Mouse (Mus musculus) testis, adult 10 weeks (tissue): ENCODE results near the gene Cacna1b. TPM values are rescaled to one million over a fixed set of nuclear protein-coding genes. Genes with fewer than 3 reads are reported as not detected.

Experiments used
- polyA plus RNA-seq: library from polyadenylated mRNA; stranded (reverse); fragments of 350-450 nt; fragmentation: Illumina TruSeq; extraction: RNeasy Lipid Tissue Mini Kit (QIAGEN cat#74804); gene quantifications from one replicate; pipeline ENCODE4 v1.2.3, GENCODE M21; 2014; ENCODE audit warnings: low read depth, low replicate concordance

Cacna1b gene
- polyA plus RNA-seq: 0.27 TPM

GRCm38 (mm10) chr2:24763115-24763557 lies at the start of gene Cacna1b:
Gene Cacna1b, minus strand, starts transcription at chr2:24763152.

Other genes starting within 250 kb of the Cacna1b start
- 5.0 TPM for gene Ehmt1, start 156.5 kb upstream of the Cacna1b start, polyA plus RNA-seq
- gene Arrdc1, start 172.1 kb upstream of the Cacna1b start, polyA plus RNA-seq: 0.83 TPM
- gene Zmynd19, start 186.6 kb upstream of the Cacna1b start, polyA plus RNA-seq: 26.5 TPM
- gene Dph7, start 199.2 kb upstream of the Cacna1b start, polyA plus RNA-seq: 4.9 TPM
- gene Mrpl41, start 211.9 kb upstream of the Cacna1b start, polyA plus RNA-seq: 50.8 TPM
- 34.9 TPM for gene Pnpla7, start 212.9 kb upstream of the Cacna1b start, polyA plus RNA-seq